Mouse (Mus musculus) liver, embryonic 14.5 days (tissue): ENCODE measurements around the gene Fry. TPM values are rescaled to one million over a fixed set of nuclear protein-coding genes. Genes with fewer than 3 reads are reported as not detected.

Experiments used
- ATAC-seq: fragments of 200-750 bp; cut with Nextera tagmentation; 2 replicates; pipeline ENCODE4 v1.8.0; 2017; ENCODE audit warnings: moderate number of reproducible peaks, mild to moderate bottlenecking, moderate library complexity; ENCODE audit not compliant: insufficient read depth
- DNase-seq, 3 experiments: peaks; one replicate each; pipeline ENCODE4 v3.0.0-alpha.2; 2012 to 2013; ENCODE audit warnings: low read depth in 3 of 3, low spot score in 3 of 3
- H3K27ac ChIP-seq: fragments of 300-500 bp; sonication (generic); 2 replicates; pipeline ENCODE4 v1.5.1; 2014; ENCODE audit warnings: moderate library complexity, mild to moderate bottlenecking, control low read depth, inconsistent platforms
- H3K27me3 ChIP-seq: fragments of 300-500 bp; sonication (generic); 2 replicates; pipeline ENCODE4 v1.6.1; 2014; ENCODE audit warnings: mild to moderate bottlenecking, low read length, moderate library complexity; ENCODE audit not compliant: control insufficient read depth, insufficient read depth
- H3K36me3 ChIP-seq: fragments of 300-500 bp; sonication (generic); replicated peaks from 2 replicates; pipeline ENCODE4 v1.6.1; 2014; ENCODE audit warnings: low read depth; ENCODE audit not compliant: control insufficient read depth, insufficient read depth
- H3K4me1 ChIP-seq, 2 experiments: fragments of 200-500 bp in 1 of 2; fragments of 300-500 bp in 1 of 2; sonication (generic) in 1 of 2; replicated peaks; 2 replicates each; pipeline ENCODE4 v1.6.1; 2012 to 2014; ENCODE audit warnings: antibody characterized with exemption in 1 of 2, inconsistent platforms in 1 of 2, low read length in 1 of 2; ENCODE audit not compliant: control insufficient read depth in 2 of 2, insufficient read depth in 2 of 2
- H3K4me2 ChIP-seq: fragments of 300-500 bp; sonication (generic); 2 replicates; pipeline ENCODE4 v1.6.1; 2014; ENCODE audit warnings: low read depth, mild to moderate bottlenecking, control low read depth, moderate library complexity
- H3K4me3 ChIP-seq, 2 experiments: fragments of 200-500 bp in 1 of 2; fragments of 300-500 bp in 1 of 2; sonication (generic) in 1 of 2; 2 replicates each; pipeline ENCODE4 v1.5.1; 2012 to 2014; ENCODE audit warnings: low read depth in 2 of 2, low read length in 2 of 2, mild to moderate bottlenecking in 2 of 2, control low read depth in 1 of 2, inconsistent platforms in 1 of 2, moderate library complexity in 1 of 2; ENCODE audit not compliant: insufficient read depth in 1 of 2
- H3K9ac ChIP-seq: fragments of 300-500 bp; sonication (generic); replicated peaks from 2 replicates; pipeline ENCODE4 v1.6.1; 2014; ENCODE audit warnings: mild to moderate bottlenecking, control low read depth, moderate library complexity
- H3K9me3 ChIP-seq: fragments of 300-500 bp; sonication (generic); 2 replicates; pipeline ENCODE4 v1.6.1; 2016; ENCODE audit warnings: low read length, mixed read lengths; ENCODE audit not compliant: control insufficient read depth
- CTCF ChIP-seq: IDR thresholded peaks from 2 replicates; pipeline ENCODE4 v1.5.1; 2016; ENCODE audit warnings: antibody characterized with exemption, low read depth, control low read depth
- EP300 ChIP-seq: IDR thresholded peaks from 2 replicates; pipeline ENCODE4 v1.6.1; 2016; ENCODE audit warnings: antibody characterized with exemption, low read depth
- WGBS: fragments of 180-500 bp; shearing (Covaris S2); extraction: QIAGEN DNeasy Blood & Tissue Kit; methylation state at CpG from one replicate; pipeline ENCODE4 v1.1.7; 2014; ENCODE audit not compliant: insufficient replicate concordance; 5-methylcytosine and 5-hydroxymethylcytosine counted together
- polyA plus RNA-seq, 2 experiments: library from polyadenylated mRNA; depleted of rRNA in 1 of 2; stranded (reverse) in 1 of 2; unstranded in 1 of 2; fragments of >200 nt; fragmentation: Nextera tagmentation in 1 of 2; extraction: Ambion mirVana in 1 of 2; gene quantifications; 2 replicates each; pipeline versions ENCODE4 v1.2.1 to v1.2.3; 2012 to 2014

Fry gene
- polyA plus RNA-seq, 2 experiments = 1.4 to 1.9 TPM

DNA sequence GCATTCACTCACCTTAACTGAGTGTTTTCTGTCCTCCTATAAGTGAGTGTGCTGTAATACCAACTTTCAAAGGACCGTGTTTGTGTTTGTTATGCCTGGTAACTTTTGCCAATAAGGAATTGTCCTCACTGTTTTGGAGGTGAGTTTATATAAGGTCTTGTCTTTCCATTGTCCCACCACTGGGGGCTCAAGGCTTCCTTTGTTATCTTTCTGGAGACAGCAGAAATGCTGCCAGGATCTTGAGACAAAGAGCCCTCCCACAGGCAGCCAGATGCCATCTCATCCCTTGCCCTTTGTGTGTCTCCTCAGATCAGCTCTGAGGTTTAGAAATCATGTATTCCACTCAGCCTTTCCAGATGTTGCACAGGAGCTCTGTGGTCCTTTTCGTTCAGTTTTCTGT is 194.8 kb downstream of the Fry start:
- Histone ChIP-seq H3K4me1 (no peaks in the 10 kb centered on the region), H3K27ac (no peak overlapping the region), H3K9ac (no peak overlapping the region), H3K9me3 (no peaks in the 10 kb centered on the region), H3K4me2 (no peak overlapping the region), H3K4me3 (no peak overlapping the region), H3K27me3 (no peaks in the 10 kb centered on the region), H3K36me3 (no peaks in the 10 kb centered on the region)
- no peak for TF ChIP-seq EP300
- WGBS = 65% methylated on average over 2 of the region's 2 CpGs
- ATAC-seq = no peak
- DNase-seq = no peak

DNA sequence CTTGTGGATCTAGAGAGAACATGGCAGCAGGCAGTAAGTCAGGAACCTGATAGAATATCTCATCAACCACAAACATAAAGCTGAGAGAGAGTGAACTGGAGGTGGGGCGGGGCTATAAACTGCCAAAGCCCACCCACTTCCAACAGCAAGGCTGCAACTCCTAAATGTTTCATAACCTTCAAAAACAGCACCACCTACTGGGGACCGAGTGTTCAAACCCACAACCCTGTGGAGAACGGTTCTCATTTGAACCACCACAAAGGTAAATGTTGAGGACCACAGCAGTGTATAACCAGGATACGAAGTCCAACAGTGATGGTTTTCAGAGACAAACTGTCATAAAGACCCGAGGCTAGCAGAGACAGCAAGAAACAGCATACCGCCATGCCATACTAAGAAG is 196.1 kb downstream of the Fry start:
- Histone ChIP-seq H3K4me1 (no peaks in the 10 kb centered on the region), H3K4me2 (no peak overlapping the region), H3K36me3 (no peaks in the 10 kb centered on the region), H3K9me3 (no peaks in the 10 kb centered on the region), H3K27ac (no peak overlapping the region), H3K27me3 (no peaks in the 10 kb centered on the region), H3K9ac (no peak overlapping the region), H3K4me3 (no peak overlapping the region)
- no peak for TF ChIP-seq CTCF
- no peak for TF ChIP-seq EP300
- WGBS = 74% methylated on average over 6 of the region's 6 CpGs
- no peak for DNase-seq
- ATAC-seq = no peak

DNA sequence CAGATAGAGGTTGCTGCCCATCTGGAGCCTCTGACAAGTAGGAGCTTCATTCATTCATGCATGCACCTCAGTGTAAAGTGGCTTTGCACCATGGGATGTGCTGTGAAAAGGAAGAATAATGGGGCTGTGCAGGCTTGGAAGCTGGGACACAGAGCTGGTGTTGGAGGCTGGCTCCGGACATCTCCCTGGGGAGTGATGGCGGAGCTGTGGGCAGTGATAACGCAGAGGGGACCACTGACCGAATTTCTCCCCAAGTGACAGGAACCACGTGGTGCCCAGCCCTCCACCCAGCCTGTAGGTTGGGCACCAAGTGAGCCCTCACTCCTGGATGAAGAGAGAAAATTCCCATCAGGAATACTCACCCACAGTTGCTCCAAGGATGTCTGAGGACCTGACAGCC is 207.0 kb downstream of the Fry start:
- Histone ChIP-seq H3K27me3 (no peaks in the 10 kb centered on the region), H3K4me2 (no peak overlapping the region), H3K4me3 (no peak overlapping the region), H3K27ac (no peak overlapping the region), H3K36me3 (no peaks in the 10 kb centered on the region), H3K4me1 (no peaks in the 10 kb centered on the region), H3K9me3 (no peaks in the 10 kb centered on the region), H3K9ac (no peak overlapping the region)
- TF ChIP-seq EP300 (no peak), CTCF (no peak)
- ATAC-seq (no peak), DNase-seq (no peak)
- WGBS = 49% methylated on average over 5 of the region's 5 CpGs

DNA sequence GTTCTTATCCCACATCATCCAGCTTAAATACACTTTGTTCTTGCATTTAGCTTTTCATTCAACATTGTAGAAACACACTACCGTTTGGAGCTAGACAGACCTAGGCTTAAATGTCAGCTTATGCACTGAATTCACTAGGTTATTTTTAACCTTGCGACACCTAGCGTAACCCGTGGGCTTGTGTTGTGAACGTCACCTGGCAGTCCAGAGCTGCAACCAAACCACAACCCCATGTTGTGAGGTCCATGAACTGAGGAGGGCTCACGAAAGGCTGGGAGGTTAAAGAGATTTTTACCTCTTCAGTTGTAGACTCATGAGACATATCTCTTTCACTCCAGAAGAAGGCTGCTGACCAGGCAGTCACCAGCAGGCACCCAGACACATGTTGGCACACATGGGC is 210.2 kb downstream of the Fry start:
- H3K9me3 ChIP-seq = no peaks in the 10 kb centered on the region
- TF ChIP-seq CTCF (no peak), EP300 (no peak)
- no peak overlapping the region for H3K27ac ChIP-seq
- ATAC-seq (no peak), DNase-seq (no peak)
- no peaks in the 10 kb centered on the region for H3K27me3 ChIP-seq
- H3K4me2 ChIP-seq = no peak overlapping the region
- peaks cover 0 to 6% of the 10 kb centered on the region in 2 experiments; a peak in 2 of 4 replicates for H3K4me1 ChIP-seq
- no peak overlapping the region for H3K4me3 ChIP-seq
- no peaks in the 10 kb centered on the region for H3K36me3 ChIP-seq
- WGBS = 66% methylated on average over 6 of the region's 6 CpGs
- H3K9ac ChIP-seq = no peak overlapping the region

DNA sequence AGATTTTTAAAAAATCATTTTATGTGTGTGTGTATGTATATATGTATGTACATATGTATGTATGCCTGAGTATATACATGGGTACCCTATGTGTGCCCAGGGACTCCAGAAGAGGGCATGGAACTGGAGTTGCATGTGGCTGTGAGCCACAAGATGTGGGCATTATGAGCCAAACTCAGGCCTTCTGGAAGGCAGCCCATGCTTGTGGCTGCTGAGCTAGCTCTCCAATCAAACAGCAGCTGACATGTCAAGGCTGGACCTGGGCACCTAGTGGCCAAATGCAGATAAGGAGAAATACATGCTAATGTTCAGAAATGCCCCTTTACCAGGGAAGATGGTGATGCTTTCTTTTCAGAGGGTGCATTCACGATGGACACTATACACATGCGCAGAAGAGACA is 213.4 kb downstream of the Fry start:
- Histone ChIP-seq H3K27ac (no peak overlapping the region), H3K4me1 (peaks cover 0 to 6% of the 10 kb centered on the region in 2 experiments; a peak in 2 of 4 replicates), H3K9me3 (no peaks in the 10 kb centered on the region), H3K9ac (no peak overlapping the region), H3K36me3 (no peaks in the 10 kb centered on the region), H3K27me3 (no peaks in the 10 kb centered on the region), H3K4me2 (no peak overlapping the region), H3K4me3 (no peak overlapping the region)
- no peak for DNase-seq
- no peak for ATAC-seq
- 77% methylated on average over 2 of the region's 2 CpGs for WGBS
- TF ChIP-seq EP300 (no peak), CTCF (no peak)
